Mouse (Mus musculus): ENCODE results near the gene Caln1. TPM values are rescaled to one million over a fixed set of nuclear protein-coding genes. Genes with fewer than 3 reads are reported as not detected.

Gene Caln1
- total and polyA plus RNA-seq, 3 experiments: not detected

DNA sequence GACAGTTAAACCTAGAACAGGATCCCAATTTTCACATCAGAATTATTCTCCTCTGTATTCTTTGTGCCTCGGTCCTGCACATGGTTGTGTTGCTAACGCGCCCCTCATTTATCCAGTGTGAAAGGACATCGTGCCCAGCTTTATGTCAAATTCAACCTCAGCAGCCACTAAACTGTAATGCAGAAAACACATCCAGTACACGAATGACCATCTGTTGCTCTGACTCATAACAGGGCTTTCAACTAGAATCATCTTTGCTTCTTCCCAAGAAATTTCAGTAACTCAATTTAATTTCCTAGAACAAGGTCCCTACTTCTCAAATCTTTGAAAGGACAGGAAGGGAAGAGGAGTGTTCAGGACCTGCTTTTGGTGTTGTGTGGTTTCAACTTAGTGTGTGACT lies 451.4 kb downstream of the Caln1 start:
- TF ChIP-seq GABPA (IDR thresholded peaks at IDR 0.05; ENCODE audit: low read depth, low read length) (no peak), USF2 (IDR thresholded peaks at IDR 0.05; ENCODE audit: borderline replicate concordance in 1 of 2, insufficient read depth in 1 of 2, low read depth in 1 of 2, low read length in 2 of 2) (no peak), BHLHE40 (IDR thresholded peaks at IDR 0.05; ENCODE audit: borderline replicate concordance, low read depth, low read length) (no peak)
- no peaks in the 10 kb centered on the region for H3K36me3 ChIP-seq (ENCODE audit: control insufficient read depth in 1 of 2, insufficient read depth in 2 of 2, low read length in 2 of 2)
- no peak for DNase-seq (ENCODE audit: low read depth, low spot score)
- H3K4me3 ChIP-seq (ENCODE audit: control insufficient read depth in 1 of 2, insufficient read depth in 1 of 2, low read depth in 2 of 2, low read length in 2 of 2): no peak overlapping the region
- H3K79me2 ChIP-seq (ENCODE audit: control insufficient read depth, insufficient read depth, low read length, poor library complexity): no peaks in the 10 kb centered on the region
- H3K4me1 ChIP-seq (ENCODE audit: control insufficient read depth in 1 of 2, insufficient read depth in 2 of 2, low read length in 2 of 2): no peaks in the 10 kb centered on the region
- H3K27me3 ChIP-seq (ENCODE audit: control insufficient read depth in 1 of 2, insufficient read depth in 2 of 2, low read length in 2 of 2): no peaks in the 10 kb centered on the region
- H3K27ac ChIP-seq (ENCODE audit: control insufficient read depth, low read depth, low read length): no peak overlapping the region
- no peaks in the 10 kb centered on the region for H3K9me3 ChIP-seq (replicated peaks; ENCODE audit: insufficient read depth, low read length)
- no peak overlapping the region for H3K9ac ChIP-seq (ENCODE audit: control insufficient read depth, low read depth, low read length, poor library complexity, severe bottlenecking)

DNA sequence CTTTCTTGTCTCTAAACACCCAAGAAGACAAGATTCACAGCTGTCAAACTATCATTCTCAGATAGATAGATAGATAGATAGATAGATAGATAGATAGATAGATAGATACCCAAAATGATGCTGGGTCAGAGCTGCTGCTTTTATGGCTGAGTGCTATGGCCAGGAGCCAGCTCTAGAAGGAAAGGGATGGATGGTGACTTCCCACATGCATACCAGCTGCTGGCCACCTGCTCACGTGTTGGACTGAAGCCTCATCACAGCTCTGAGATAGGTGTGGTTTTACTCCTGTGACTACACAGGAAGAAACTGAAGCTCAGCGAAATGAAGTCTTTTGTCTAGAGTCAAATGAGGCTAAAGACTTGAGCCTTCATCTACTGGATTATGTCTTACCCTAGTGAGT lies 456.5 kb downstream of the Caln1 start:
- TF ChIP-seq ETS1 (IDR thresholded peaks at IDR 0.05; ENCODE audit: low read depth, low read length) (no peak), MXI1 (IDR thresholded peaks at IDR 0.05; ENCODE audit: low read depth, low read length) (no peak), TAL1 (IDR thresholded peaks at IDR 0.05; ENCODE audit: low read length) (no peak), SMC3 (IDR thresholded peaks at IDR 0.05; ENCODE audit: low read depth, low read length) (no peak), RCOR1 (IDR thresholded peaks at IDR 0.05; ENCODE audit: low read depth, low read length) (no peak), ZNF384 (IDR thresholded peaks at IDR 0.05; ENCODE audit: low read depth, low read length) (no peak), NELFE (IDR thresholded peaks at IDR 0.05; ENCODE audit: low read depth, low read length) (no peak), EP300 (IDR thresholded peaks at IDR 0.05; ENCODE audit: low read depth in 1 of 2, low read length in 2 of 2) (no peak), ZMIZ1 (IDR thresholded peaks at IDR 0.05; ENCODE audit: low read depth, low read length) (no peak), RAD21 (IDR thresholded peaks at IDR 0.05; ENCODE audit: low read depth, low read length) (no peak), TBP (IDR thresholded peaks at IDR 0.05; ENCODE audit: low read depth, low read length) (no peak), MAZ (IDR thresholded peaks at IDR 0.05; ENCODE audit: low read depth, low read length) (no peak)
- Histone ChIP-seq H3K4me3 (ENCODE audit: control insufficient read depth in 1 of 2, insufficient read depth in 1 of 2, low read depth in 2 of 2, low read length in 2 of 2) (no peak overlapping the region), H3K36me3 (ENCODE audit: control insufficient read depth in 1 of 2, insufficient read depth in 2 of 2, low read length in 2 of 2) (no peaks in the 10 kb centered on the region), H3K9me3 (replicated peaks; ENCODE audit: insufficient read depth, low read length) (no peaks in the 10 kb centered on the region), H3K27ac (ENCODE audit: control insufficient read depth, low read depth, low read length) (no peak overlapping the region), H3K9ac (ENCODE audit: control insufficient read depth, low read depth, low read length, poor library complexity, severe bottlenecking) (no peak overlapping the region), H3K27me3 (ENCODE audit: control insufficient read depth in 1 of 2, insufficient read depth in 2 of 2, low read length in 2 of 2) (no peaks in the 10 kb centered on the region), H3K79me2 (ENCODE audit: control insufficient read depth, insufficient read depth, low read length, poor library complexity) (no peaks in the 10 kb centered on the region), H3K4me1 (ENCODE audit: control insufficient read depth in 1 of 2, insufficient read depth in 2 of 2, low read length in 2 of 2) (no peaks in the 10 kb centered on the region)
- DNase-seq (ENCODE audit: low read depth, low spot score): no peak

DNA sequence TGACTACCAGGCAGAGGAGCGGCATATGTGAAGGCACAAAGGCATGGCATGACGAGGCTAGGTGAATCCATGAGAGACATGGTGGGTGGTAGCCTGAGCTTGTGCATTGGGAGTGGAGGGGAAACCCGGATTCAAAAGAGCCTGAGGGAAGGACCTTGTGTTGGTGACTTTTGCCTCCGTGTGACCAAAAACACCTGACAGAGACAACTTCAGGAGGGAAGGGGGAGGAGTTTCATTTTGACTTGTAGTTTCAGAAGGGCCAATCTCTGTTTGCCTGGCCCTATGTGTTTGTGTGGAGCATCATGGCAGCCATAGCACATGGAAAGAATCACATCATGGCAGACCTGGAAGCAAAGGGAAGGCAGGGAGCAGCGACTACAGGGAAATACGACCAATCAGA lies 479.3 kb downstream of the Caln1 start:
- no peak overlapping the region for H3K4me3 ChIP-seq (ENCODE audit: control insufficient read depth in 1 of 2, insufficient read depth in 1 of 2, low read depth in 2 of 2, low read length in 2 of 2)
- no peak overlapping the region for H3K27ac ChIP-seq (ENCODE audit: control insufficient read depth, low read depth, low read length)
- no peaks in the 10 kb centered on the region; a peak in 1 of 4 replicates for H3K27me3 ChIP-seq (ENCODE audit: control insufficient read depth in 1 of 2, insufficient read depth in 2 of 2, low read length in 2 of 2)
- no peaks in the 10 kb centered on the region for H3K36me3 ChIP-seq (ENCODE audit: control insufficient read depth in 1 of 2, insufficient read depth in 2 of 2, low read length in 2 of 2)
- no peak for TF ChIP-seq TBP (IDR thresholded peaks at IDR 0.05; ENCODE audit: low read depth, low read length)
- no peak for TF ChIP-seq POLR2A (IDR thresholded peaks at IDR 0.05; ENCODE audit: control insufficient read depth in 1 of 2, insufficient read depth in 1 of 2, low read depth in 1 of 2, low read length in 2 of 2, poor library complexity in 1 of 2)
- TF ChIP-seq GABPA (IDR thresholded peaks at IDR 0.05; ENCODE audit: low read depth, low read length): no peak
- no peak for TF ChIP-seq NRF1 (IDR thresholded peaks at IDR 0.05; ENCODE audit: insufficient read depth, low read depth, low read length, poor library complexity, severe bottlenecking)
- no peak for TF ChIP-seq CHD2 (IDR thresholded peaks at IDR 0.05; ENCODE audit: low read length)
- TF ChIP-seq POLR2AphosphoS5 (IDR thresholded peaks at IDR 0.05; ENCODE audit: borderline replicate concordance, low read depth, low read length): no peak
- no peak for TF ChIP-seq POLR2AphosphoS2 (IDR thresholded peaks at IDR 0.05; ENCODE audit: low read length)
- no peak for TF ChIP-seq HCFC1 (IDR thresholded peaks at IDR 0.05; ENCODE audit: low read depth, low read length)
- no peak for TF ChIP-seq USF2 (IDR thresholded peaks at IDR 0.05; ENCODE audit: borderline replicate concordance in 1 of 2, insufficient read depth in 1 of 2, low read depth in 1 of 2, low read length in 2 of 2)
- TF ChIP-seq ZKSCAN1 (IDR thresholded peaks at IDR 0.05; ENCODE audit: low read depth, low read length): no peak
- no peak for TF ChIP-seq MAFK (IDR thresholded peaks at IDR 0.05; ENCODE audit: borderline replicate concordance, low read depth, low read length)
- no peak for TF ChIP-seq EP300 (IDR thresholded peaks at IDR 0.05; ENCODE audit: low read depth in 1 of 2, low read length in 2 of 2)
- H3K4me1 ChIP-seq (ENCODE audit: control insufficient read depth in 1 of 2, insufficient read depth in 2 of 2, low read length in 2 of 2): no peaks in the 10 kb centered on the region
- H3K9ac ChIP-seq (ENCODE audit: control insufficient read depth, low read depth, low read length, poor library complexity, severe bottlenecking): no peak overlapping the region
- no peaks in the 10 kb centered on the region for H3K79me2 ChIP-seq (ENCODE audit: control insufficient read depth, insufficient read depth, low read length, poor library complexity)
- H3K9me3 ChIP-seq (replicated peaks; ENCODE audit: insufficient read depth, low read length): no peaks in the 10 kb centered on the region; the same call in 1 of the 2 replicates
- DNase-seq (ENCODE audit: low read depth, low spot score): no peak
